Mouse (Mus musculus): ENCODE measurements at regions not wholly inside any gene's neighbourhood (a gene's known extent, or its start where the extent isn't known, plus 50 kb on each side); places are given as distances from the start of the nearest gene placed in this dataset.

DNA sequence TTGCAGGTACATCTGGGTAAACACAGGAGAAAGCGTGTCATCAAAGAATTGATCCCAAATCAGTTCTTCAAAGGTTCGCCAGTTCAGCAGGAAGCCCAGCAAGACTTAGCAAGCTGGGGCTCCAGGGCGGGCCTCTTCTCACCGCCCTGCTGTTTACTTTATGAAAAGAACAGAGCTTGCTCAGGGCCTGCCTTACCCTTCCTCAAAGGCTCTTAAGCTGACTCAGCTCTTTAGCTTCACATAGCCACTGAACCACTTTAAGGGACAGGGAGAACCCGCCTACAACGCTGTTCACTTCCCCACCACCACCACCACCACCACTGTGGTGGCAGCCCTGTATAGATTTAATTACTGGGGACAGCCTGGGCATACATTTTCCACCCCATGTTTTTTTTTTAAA lies 148.5 kb downstream of the Clic5 start:
- DNase-seq (ENCODE audit: low read depth, low spot score) = no peak

DNA sequence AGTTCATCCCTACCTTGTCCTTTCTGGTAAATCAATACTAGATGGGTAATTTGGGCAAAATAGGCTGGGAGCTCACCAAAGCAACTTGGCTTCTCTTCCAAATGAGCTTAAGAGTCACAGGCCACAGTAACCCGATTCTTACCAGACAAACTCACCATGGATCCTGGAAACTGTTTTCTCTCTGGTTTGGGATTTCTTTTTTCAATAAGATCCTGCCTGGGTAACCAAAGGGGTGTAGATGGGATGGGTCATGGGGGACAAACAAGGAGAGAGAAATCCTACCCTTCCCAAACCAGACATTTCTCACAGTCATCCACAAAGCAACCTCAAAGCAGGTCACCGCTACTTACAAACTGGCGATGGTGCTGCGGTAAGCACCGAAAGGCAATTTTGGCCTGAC lies 148.9 kb downstream of the Clic5 start:
- no peak for DNase-seq (ENCODE audit: low read depth, low spot score)

DNA sequence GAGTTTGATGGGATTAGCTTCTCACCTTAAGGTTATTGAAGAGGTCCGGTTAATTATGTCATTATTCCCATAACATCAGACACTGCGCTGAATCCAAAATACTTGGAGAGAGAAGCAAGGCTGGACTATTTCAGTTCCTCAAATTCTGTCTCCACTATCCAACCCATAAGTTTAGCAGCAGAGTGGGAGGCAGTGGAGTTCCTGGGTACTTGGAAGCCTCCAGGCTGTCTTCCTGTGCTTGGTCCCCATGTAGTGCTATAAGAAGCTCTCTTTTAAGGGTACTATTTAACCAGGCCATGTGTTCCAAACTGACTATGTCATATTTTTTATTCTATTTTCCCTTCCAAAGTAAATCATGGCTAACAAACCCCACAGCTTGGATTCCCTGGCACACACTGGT lies 156.2 kb downstream of the Clic5 start:
- DNase-seq (ENCODE audit: low read depth, low spot score) = no peak

DNA sequence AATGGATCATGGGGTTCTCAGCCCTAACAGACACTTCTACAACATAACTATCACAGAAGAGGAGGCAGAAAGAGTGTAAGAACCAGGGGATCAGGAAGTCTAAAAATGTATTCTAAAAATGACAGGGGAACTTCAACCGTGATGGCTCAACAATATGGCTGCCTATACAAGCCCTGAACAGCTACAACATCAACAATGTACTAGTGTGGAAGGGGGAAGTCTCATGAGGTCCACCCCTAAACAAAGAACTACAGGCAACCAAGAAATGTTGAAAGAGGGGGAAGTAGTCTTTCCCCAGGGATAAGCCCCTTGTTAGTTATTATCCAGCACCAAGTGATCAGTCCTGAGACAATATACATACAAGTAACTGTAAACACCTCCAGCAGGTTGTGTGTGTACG lies 157.0 kb downstream of the Clic5 start:
- no peak for DNase-seq (ENCODE audit: low read depth, low spot score)

DNA sequence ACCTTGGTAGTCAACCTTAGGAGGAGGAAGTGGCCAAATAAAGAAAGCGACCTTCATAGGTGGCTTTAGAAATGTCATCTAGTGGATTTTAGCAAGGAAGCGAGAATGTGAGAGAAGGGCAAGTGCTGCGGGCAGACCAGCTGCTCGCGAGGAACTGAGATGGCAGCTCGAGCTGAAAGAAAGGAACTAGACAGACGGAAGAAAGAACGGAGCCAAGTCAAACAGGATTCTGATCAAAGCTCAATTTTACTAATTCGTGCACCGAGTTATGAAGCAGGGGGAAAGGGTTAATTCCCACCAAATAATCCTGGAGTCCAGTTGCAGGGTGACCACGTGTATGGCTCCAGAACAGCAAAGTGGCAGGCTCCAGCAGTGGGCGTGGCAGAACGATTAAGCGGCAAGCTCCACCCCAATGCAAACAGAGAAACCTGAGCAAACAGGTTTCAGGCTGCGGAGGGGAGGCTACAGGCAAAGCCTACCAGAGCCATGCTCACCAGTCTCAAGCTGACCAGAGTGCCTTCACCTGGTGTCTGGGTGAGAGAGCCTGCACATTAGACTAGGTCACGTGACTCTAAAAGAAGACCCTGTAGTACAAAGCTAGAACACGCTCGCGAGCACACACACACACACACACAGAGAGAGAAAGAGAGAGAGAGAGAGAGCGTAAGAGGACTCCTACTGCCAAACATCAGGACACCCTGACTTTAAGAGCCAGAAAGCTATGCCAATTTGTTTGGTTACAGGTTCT lies 162.0 kb downstream of the Clic5 start:
- no peak for DNase-seq (ENCODE audit: low read depth, low spot score)

DNA sequence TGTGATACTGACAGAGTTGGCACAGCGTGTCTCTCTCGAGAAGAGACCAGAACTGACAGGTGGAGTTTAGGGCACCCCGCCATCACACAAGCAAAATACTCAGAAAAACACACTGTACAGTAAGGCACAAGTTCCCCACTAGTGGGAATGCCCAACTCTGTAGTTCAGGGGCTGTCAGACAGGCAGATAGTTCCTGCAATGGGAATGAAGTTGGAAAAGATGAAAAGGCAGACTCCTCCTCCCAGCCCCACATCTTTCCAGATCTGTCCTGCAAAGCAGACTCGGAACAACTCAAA lies 162.5 kb downstream of the Clic5 start:
- no peak for DNase-seq (ENCODE audit: low read depth, low spot score)

DNA sequence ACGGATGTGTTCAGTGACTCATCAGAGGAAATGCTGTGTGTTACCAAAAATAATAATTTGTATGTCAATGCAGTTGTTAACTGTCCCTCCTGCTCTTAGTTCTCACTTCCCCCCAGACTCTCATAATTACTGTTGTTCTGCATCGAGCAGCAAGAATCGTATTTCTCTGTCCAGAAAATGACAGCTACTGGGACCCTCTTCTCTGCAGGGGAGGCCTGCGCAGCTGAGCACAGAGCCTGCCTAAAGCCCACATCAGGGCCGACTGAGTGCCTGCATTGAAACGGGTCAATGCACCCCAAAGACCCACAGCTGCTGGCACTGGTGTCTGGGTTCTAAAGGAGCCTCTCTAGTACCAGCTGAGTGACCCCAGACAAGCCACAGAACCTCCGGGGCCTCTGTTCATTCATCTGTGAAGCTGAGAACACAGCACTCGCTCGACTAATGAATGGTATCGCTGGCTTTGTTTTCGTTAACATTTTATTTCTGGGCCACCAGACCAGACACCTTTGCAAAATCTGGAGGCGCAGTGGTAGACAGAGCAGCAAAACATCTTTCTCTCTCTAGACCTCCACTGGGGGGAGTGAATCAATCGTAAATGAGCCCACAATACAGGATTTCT lies 163.2 kb downstream of the Clic5 start:
- no peak for DNase-seq (ENCODE audit: low read depth, low spot score)

DNA sequence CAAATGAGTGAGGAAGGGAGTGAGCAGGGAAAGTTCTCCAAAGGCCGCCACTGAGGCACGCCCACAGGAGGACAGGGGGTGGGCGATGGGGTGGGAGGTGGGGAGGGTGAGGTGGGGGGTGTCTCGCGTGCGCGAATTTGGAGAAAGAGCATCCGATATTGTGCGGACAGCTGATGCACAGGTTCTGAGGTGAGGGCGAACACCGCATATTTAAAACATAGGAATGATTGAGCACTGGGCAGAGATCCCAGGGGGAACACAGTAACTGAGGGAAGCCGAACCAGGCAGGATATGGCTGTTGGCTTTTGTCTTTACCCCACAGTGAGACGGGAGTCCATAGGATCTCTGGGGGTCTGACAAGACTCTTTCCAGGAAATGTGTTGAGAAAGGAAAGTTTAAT lies 163.8 kb downstream of the Clic5 start:
- no peak for DNase-seq (ENCODE audit: low read depth, low spot score)

DNA sequence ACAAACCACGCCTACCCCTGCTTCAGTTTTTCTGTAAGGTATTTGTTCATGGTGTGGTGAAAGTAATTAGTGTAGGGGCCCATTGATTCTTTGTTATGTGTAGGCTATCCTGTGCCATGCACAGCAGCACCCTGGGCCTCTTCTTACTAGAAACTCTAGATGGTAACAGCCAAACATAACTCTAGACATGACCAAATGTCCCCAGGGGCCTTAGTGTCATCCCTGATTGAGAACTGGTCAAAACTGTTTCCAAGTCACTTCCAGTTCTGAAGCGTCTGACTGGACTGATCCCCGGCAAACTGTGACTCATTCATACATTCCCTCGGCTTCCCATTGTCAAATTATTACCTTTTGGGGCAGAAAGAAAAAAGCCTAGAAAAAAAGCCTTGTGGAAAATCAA lies 174.7 kb downstream of the Clic5 start:
- DNase-seq (ENCODE audit: low read depth, low spot score) = no peak

DNA sequence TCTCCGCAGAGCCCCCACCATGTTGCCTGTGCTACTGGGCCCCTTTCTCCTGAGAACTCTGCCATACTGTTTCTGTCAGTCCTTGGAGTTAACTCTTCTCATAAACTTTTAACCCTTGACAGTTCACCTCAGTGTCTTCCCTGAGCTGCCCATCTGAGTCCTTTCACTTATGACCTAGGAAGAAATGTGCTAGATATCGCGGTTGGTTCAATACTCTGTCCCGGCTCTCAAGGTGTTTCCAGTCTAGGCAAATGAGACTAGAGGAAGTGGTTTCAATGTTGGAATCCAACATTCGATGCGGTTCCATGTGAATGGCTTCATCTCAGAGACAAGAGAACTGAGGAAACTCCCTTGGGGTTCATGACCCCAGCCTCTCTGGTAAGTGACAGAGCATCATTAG lies 176.1 kb downstream of the Clic5 start:
- no peak for DNase-seq (ENCODE audit: low read depth, low spot score)

DNA sequence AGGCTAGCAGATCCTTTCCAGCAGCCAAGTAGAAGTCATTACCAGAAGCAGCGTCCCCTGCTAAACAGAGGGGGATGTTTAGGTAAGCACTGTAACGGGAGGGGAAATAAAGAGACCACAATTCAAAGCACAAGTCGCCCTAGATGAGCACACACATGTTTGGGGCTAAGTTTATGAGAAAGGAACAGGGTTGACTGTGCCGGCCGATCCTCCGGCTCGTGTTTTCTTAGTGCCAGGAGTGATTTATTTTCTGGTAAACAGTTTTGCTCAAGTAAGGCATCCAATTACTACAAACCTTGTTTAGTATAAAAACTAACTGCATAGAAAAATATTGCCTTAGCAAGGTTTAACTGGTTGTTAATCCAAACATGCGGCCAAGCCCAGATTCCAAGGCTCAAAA lies 178.1 kb downstream of the Clic5 start:
- no peak for DNase-seq (ENCODE audit: low read depth, low spot score)

DNA sequence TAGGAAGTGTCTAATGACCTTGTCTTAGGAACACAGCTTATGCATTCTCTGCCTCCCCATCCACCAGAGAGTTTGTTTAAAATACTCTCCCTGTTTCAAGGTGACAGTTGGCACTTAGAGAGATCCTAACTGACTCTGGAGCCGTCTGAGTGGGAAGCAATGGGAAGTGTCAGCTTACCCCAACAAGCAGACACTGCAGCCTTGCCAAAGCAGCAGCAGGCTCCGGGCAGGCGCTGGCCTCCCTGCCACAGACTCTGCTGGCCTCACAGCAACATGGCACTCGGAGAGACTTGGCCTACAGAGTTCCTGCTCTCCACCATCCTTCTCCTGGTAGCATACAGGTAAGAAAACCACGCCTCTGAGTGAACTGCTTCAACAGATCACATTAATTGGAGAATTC lies 179.2 kb downstream of the Clic5 start:
- no peak for DNase-seq (ENCODE audit: low read depth, low spot score)

DNA sequence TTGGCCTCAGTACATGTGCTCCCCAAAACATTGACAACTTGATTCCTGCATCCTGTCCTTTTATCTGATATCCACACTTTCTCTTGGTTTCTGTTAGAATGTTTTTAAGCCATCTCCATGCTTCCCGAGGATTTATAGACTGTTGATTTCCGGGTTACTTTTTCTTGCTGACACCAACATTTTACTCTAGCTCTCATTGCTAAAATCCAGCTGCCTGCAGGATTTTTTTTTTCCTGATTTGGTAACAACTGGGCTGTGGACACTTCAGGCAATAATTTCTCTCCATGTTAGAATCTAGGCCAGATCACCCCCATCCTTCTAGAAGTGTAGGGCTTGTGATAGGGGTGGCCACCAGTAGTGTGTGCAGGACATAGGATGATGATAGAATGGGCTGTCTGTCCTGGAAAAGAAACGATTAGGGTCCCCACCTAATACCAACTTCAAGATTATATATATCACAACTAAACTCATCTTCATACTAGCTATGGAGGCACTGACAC lies 182.6 kb downstream of the Clic5 start:
- DNase-seq (ENCODE audit: low read depth, low spot score) = no peak

DNA sequence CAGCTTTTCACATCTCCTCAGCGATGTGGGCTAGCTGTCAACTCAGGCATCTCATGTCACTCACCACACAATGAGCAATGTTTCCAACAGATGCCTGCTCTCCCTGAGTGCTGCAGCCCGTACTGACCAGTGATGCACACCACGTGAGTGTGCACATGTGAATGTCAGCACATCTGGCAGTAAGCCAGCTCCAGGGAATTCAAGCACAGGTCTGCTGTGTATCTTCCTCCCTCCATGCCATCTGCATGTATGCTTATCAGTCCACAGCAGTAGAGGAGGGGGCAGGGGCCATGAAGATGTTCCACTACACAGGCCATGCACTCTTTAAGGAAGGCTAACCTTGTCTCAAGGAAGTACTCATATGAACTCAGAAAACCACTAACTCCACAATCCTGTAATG lies 183.2 kb downstream of the Clic5 start:
- no peak for DNase-seq (ENCODE audit: low read depth, low spot score)

DNA sequence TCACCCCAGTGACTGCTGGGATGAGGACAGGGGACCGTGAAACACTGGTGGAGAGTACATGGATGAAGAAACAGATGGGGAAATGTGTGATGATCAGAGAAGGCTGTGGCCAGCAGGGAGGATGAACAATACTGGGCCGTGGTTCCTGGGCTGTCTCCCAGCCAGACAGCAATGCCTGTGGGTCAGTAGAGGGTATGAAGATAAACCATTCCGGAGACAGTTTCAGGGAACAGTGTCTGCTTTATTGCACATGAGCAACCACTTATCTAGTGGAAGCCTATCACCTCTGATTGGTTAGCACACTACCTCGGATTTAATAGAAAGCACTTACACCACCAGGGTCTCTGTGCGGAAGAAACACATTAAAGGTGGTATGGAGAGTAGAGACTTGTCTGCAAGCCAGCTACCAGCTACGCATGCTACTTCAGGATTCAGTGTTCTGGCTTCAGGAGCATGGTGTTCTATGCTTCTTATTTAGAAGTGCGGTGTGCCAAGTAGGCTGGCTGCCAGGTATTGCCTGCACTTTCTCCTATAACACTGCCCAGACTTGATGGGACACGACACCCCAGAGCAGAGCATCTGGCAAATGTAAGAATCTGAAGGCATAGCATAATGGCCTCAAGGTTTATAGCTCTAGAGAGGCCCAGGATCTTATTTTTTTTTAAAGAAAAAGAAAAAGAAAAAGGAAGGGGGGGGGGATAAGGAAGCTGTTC lies 185.5 kb downstream of the Clic5 start:
- DNase-seq (ENCODE audit: low read depth, low spot score) = no peak

DNA sequence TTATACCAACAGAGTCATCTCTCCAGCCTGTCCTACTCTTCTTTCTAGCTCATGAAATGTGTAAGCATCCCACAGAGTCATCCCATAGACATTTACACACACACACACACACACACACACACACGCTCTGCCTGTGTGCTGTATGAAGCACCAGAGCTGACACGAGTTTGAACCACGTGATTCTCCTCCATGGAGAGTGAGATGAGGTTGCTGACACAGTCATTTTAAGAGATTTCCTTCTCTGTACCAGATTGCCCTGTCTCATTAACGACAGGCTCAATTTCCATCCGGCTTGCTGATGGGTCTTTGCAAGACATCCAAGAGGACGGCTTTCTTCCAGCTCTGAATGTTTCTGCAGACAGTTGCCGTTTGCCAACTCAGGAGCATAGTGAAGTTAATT lies 190.0 kb downstream of the Clic5 start:
- no peak for DNase-seq (ENCODE audit: low read depth, low spot score)

DNA sequence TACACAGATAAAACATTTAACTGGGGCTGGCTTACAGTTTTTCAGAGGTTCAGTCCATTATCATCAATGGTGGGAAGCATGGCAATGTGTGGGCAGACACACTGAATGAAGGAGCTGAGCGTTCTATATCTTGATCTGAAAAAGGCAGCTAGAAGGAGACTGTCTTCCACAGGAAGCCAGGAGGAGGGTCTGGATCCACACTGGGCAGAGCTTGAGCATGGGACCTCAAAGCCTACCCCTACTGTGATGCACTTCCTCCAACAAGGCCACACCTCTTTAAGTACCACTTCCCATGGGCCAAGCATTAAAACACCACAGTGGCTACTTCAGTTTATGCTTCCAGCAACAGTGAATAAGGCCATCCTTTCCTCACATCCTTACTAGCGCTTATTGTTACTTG lies 200.5 kb downstream of the Clic5 start:
- no peak for DNase-seq (ENCODE audit: low read depth, low spot score)

DNA sequence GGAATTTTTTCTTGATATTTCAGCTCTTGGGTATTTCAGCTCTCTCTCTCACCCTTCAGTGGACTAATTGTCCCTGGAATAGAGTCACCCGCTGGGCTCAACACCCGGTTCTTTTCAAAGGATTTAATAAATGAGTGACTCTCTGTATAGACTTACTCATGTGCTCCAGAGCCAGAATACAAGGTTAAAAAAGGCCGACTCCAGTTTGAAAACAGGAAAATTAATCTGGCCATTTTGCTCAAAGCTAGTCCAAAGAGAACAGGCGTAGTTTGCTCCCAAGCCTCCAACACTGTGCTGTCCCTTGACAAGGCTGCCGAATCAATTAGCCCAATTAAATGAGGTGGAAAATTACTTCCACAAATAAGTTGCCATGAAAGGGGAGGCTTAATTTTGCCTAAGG lies 209.4 kb downstream of the Clic5 start:
- DNase-seq (ENCODE audit: low read depth, low spot score) = peak; percentile 22

DNA sequence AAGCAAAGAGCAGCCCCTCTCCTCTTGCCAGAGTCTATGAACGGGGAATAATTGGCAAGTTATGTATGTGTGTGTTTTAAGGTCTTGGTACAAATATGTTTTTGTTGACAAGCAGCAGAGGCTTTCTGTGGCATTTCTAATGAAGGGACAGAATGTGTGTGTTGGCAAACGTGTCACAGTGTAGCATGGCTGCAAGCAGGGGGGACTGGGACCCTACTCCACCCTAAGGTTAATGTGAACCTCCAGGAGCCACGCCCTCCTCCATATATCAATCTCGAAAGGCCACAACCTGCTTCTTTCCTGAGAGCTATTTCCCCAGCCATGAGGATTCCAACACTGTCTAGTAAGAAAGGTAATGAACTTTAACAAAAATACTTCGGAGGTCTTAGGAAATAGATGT lies 209.8 kb downstream of the Clic5 start:
- DNase-seq (ENCODE audit: low read depth, low spot score) = no peak

DNA sequence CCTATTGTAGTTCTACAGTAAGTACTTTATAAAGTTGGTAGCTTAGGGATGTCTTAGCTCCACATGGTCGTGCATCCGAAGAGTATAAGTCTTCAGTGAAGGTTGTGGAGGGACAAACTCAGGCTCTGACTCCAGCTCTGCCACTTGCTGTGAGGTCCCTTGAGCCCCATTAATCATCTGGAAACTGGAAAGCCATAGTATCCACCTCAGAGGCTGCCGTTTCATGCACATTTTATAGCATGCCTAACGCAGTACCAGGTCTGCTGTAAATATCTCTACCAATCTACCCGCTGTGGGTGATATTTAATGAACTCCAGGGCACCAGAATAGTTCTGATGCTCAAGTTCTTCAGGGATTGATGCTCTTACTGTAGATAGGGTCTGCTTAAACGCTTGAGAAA lies 216.5 kb downstream of the Clic5 start:
- DNase-seq (ENCODE audit: low read depth, low spot score) = no peak

DNA sequence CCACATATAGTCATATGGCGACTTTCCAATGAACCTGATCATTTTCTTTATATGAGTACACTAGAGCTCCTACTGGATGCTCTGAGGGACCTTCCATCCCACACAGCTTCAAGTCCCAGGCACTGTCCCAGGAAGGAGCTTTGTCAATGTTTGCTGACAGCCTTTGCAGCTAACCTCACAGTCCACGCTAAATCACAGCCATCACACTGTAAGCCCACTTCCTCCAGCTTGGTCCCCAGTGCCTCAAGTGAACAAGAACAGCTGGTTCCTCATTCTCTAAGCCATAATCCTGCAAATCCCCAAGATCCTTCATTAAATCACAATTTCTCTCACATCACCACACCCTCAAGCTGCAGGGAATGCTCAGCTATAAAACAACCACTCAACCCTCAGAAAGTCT lies 222.6 kb downstream of the Clic5 start:
- DNase-seq (ENCODE audit: low read depth, low spot score) = no peak

DNA sequence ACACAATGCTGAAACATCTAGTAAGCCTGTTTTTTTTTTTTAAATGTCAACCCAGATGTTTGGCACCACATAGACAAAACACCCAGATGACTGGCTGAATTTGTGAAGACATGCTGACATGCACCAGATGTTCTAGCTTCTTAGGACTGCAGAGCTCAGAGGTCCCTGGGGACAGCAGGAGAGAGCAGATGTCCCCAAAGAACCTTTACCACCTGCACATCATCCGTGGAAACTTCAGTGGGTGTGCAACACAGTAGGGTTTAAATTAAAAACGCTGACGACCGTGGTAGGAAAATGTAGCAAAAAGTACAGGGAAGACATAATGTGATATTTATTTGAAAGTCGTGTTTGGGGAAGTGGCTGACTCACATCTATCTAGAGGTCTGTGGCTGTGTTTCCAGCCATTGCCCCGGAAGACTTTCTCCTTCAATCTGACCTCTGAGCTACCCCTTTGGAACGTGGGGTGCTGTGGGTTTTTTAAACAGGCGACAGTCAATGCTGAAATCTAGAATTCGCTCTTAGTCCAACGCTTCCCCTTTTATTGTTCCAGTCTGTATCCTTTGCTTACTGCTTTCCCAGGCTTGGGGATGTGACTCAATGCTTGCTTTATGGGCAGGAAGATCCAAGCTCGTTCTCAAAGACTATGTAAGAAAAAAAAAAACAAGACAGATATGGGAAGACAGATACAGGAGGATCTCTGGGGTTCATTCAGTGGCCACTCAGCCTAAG lies 230.5 kb downstream of the Clic5 start:
- no peak for DNase-seq (ENCODE audit: low read depth, low spot score)

DNA sequence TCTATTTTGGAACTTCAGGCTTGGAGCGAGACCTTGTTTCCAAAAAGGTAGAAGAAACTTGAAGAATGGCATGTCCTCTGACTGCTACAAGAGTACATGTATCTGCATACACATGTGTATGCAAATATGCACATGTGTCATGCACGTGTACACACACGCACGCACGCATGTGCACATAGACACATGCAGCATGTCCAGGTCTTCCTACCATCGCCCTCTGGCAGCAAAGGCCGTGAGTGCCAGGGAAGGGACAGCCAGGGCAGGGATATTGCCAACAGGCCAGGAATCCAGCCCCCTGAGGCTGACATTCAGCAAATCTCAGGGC lies 231.0 kb downstream of the Clic5 start:
- no peak for DNase-seq (ENCODE audit: low read depth, low spot score)

All from brain, embryonic 18.5 days (tissue).